Mouse (Mus musculus): ENCODE data around the gene Zg16.
"Not testable (repeated sequence)": the region's sequence is repeated elsewhere in the genome, so short reads cannot be mapped to it uniquely, and the experiment has no call there.

Zg16 gene

DNA sequence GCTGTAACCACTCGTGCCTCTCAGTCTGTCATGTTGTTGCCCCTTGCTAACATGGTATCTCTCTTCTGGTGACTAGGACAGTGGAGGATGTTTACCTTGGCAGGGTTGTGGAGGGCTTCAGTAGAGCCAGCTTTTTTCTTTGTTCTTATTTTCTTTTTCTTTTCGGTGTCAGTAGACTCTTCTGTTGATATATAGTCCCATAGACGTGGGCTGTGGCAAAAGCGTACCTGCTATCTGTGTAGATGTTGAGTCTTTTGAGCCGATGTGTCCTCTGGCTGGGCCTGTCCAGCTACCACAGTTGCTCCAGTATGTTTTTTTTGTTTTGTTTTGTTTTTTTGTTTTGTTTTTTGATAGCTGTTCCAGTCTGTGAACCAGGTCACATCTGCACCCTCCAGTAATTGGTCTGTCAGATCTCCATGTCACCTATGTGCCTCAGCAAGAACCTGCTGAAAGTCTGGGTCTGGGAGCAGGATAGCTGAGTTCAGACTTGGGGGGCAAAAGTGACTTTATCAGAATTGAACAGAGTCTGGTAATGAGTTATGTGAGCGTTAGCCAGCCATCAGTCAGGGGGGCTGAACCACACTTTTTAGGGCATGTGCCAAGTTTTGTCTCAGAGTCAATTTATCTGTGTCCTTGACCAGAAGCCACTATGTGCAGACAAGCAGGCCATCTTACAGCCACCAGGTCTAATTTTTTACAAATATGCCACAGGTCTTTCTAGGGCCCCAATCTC, at the start of gene Zg16:
Gene Zg16, minus strand, starts transcription at position 51 of the 733 bp plus-strand sequence.
- in situ Hi-C loops (cut with MboI) = not testable (repeated sequence)

GRCm38 (mm10) chr7:127136181-127137071, 49.3 kb upstream of the Zg16 start:
- in situ Hi-C loops (cut with MboI) = no loop called here

- in situ Hi-C loops (cut with MboI) = no loop called here
Observed at GRCm38 (mm10) chr7:127134821-127135447, 47.8 kb upstream of the Zg16 start.

- in situ Hi-C loops (cut with MboI) = no loop called here
Observed at GRCm38 (mm10) chr7:127133125-127133524, 46.0 kb upstream of the Zg16 start.

GRCm38 (mm10) chr7:127129638-127130037, 42.5 kb upstream of the Zg16 start:
- in situ Hi-C loops (cut with MboI) = no loop called here

GRCm38 (mm10) chr7:127121911-127122270, 34.8 kb upstream of the Zg16 start, which contains the start of gene Qprt:
Gene Qprt (minus strand): TSS chr7:127122226.
- in situ Hi-C loops (cut with MboI) = no loop called here

GRCm38 (mm10) chr7:127121061-127121910, 34.2 kb upstream of the Zg16 start:
- in situ Hi-C loops (cut with MboI) = no loop called here

DNA sequence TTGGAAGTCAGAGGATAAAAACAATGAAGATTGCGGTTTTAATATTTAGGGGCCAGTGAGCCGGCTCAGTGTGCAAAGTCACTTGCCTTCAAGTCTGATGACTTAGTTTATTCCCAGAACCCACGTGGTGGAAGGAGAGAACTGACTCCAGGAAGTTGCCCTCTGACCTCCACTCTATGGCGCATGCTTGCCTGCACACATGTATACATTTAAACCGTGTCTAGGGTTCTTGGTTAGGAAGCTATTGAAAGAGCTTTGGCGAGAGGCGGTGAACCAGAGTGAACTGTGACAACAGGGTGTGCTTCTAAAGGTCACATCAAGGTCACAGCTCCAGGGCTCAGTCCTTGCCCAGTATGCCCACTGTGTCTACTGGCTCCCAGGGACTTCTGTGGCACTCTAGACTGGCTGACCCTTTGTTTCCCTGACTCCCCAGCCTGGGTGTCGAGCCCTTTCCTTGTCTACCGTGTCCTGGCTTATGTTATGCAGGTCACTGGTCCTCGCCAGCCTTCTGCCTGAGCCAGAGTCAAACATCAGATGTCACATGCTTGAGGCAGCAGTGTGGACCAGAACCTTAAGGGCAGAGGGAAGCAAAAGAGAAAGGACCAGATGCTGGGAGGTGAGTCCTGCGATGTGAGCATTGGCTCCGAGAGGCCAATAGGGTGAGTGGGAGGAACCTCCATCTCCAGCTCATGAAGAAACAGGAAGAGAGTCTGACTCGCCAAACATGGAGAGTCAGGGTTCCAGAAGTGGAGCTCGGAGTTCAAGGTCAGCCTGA, 31.7 kb upstream of the Zg16 start:
- in situ Hi-C loops (cut with MboI) = loop anchor here (5.0 kb wide), 1 partner anchor 287 kb away; the partner anchor contains the start of gene 4930451I11Rik

- in situ Hi-C loops (cut with MboI) = loop anchor here (5.0 kb wide), 1 partner anchor 286 kb away; the partner anchor contains the start of gene 4930451I11Rik
Observed at GRCm38 (mm10) chr7:127117948-127118347, 30.8 kb upstream of the Zg16 start.

DNA sequence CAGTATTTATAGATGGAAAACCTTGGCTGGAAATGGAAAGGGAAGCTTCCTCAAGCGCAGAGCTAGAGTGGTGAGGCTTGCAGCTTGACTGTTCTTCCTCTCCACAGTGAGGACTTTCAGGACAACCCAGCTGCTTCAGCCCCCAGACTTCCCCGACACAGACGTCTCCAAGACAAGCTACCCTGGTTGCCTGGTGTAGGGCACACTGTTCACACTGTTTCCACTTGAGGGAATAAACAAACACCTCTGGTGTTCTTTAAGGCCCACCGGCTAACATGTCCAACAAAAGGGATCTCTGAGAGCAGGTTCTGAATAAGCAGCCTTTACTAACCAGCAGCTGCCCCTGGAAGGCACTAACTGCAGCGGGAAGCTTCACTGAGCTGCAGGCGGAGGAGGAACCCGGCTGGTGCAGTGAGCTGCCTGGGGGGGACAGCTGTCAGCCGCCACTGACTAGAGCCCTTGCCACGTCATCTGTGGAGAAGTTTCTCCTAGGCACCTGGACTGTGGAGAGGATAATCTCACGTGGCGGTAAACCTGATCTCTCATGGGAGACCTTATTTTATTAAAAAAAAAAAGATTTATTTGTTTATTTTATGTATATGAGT, 29.3 kb upstream of the Zg16 start:
- in situ Hi-C loops (cut with MboI) = loop anchor here (5.0 kb wide), 1 partner anchor 284 kb away; the partner anchor contains the start of gene 4930451I11Rik

DNA sequence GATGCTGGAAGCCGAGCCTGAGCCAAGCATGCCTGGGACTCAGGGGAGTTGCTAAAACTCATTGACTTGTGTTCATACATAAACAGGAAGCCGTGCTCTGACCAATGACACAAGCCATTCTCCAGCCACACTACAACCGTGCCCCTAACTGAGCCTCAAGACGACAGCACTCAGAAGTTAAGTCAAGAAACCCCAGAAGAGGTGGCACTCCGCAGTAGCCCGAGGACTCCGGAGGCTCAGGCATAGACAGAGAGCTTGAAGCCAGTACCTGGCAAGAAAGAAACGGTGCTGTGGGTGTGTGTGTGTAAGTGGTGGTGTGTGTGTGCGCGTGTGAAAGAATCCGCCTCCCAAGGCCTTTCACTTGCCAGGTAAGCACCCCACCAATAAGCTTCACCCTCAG, 27.8 kb upstream of the Zg16 start:
- in situ Hi-C loops (cut with MboI) = loop anchor here (5.0 kb wide), 1 partner anchor 283 kb away; the partner anchor contains the start of gene 4930451I11Rik

GRCm38 (mm10) chr7:127113614-127114259, 26.6 kb upstream of the Zg16 start:
- in situ Hi-C loops (cut with MboI) = no loop called here

DNA sequence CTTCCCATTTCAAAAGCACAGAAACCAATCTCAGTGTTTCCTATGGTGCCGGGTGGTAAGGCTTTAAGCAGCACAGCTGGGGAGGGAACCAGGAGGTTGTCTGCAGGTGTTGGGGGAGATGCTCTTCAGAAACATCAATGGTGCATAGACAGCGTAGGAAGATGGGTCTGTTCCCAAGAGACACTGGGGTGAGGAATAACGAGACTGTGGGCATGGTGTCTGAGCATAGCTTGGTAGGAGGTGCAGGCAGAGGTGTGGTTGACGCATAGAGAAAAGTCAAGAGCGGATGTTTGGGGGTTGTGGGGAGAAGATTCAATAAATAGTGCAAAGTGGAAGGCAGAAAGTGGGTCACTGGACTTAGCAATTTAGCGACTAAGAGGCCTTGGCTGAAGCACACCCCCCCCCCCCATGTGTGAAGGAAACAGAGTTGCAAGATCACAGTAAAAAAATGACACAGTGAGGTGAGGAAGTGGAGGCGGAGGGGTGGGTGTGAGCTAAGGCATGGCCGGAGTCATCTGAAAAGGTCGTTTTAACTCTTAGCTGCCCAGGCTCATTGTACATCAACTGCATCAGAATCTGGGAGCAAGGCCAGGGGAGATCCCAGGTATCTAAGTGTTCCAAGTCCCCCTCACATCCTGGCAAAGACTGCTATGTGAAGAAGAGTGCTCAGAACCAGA, 25.9 kb upstream of the Zg16 start:
- in situ Hi-C loops (cut with MboI) = no loop called here

GRCm38 (mm10) chr7:127112251-127112841, 25.2 kb upstream of the Zg16 start:
- in situ Hi-C loops (cut with MboI) = no loop called here

DNA sequence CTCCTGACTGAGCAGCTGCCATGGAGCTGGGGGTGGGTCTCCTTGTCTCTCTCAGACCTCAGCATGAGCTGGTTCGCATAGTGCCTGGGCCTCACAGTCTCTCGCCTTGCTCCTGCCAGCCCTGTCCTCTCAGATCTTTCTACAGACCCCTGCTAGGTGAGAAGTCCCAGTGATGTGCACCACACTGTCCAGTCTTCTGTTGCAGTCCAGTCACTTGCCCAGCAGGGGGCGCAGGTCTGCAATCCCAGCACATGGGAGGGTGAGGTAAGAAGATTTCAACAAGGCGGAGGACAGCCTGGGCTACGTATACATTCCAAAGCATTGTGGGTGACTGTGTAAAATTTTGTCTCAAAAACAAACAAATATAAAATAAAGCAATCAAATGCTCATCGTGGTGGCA, 24.3 kb upstream of the Zg16 start:
- in situ Hi-C loops (cut with MboI) = no loop called here

DNA sequence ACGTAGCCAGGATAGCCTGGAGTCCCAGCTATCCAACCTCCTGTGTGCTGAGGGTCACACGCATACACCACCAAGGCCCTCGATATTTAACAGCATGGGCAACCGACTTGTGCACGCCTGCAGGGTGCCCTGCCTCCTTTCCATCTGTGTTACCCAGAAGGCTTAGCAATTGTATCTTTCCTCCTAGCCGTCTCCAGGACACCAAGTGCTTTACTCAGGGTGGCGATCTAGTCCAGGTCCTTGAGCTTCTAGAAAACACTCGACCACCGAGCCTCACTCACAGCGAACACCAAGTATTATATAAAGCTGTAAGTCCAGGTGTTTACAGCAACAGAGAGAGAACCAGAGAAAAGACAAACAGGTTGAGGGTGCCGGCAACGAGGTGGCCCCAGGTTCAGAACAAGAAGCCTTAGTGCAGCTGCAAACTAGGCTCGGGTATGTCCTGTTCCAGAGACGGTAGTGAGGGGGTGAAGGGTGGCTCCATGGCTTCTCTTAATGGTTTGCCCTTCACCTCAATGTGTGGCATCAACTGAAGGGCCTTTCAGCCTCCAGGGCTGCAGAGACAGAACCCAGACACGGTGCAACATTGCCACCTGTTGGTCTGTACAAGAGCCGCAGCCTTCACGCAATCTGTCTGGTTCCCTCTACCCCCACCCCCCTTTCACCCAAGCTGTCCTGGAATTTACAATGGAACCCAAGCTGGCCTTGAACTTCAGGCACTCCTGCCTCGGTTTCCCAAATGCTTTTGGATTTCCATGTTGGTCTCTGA, 23.3 kb upstream of the Zg16 start:
- in situ Hi-C loops (cut with MboI) = no loop called here

- in situ Hi-C loops (cut with MboI) = no loop called here
Observed at GRCm38 (mm10) chr7:127105551-127105950, 18.4 kb upstream of the Zg16 start.

All from mature B cell (primary cell).